Mouse (Mus musculus): ENCODE data around the gene Tnks2.
"Not testable (repeated sequence)": the region's sequence is repeated elsewhere in the genome, so short reads cannot be mapped to it uniquely, and the experiment has no call there.

Gene Tnks2

GRCm38 (mm10) chr19:36833788-36834531 lies at the start of gene Tnks2:
Gene Tnks2, plus strand, starts transcription at chr19:36834232.
- peak; percentile 97 for DNase-seq (ENCODE audit: low read depth, low spot score)

GRCm38 (mm10) chr19:36789873-36790733 lies 43.9 kb upstream of the Tnks2 start:
- no peak for DNase-seq (ENCODE audit: low read depth, low spot score)

GRCm38 (mm10) chr19:36792589-36792988 lies 41.4 kb upstream of the Tnks2 start:
- no peak for DNase-seq (ENCODE audit: low read depth, low spot score)

GRCm38 (mm10) chr19:36793450-36793849 lies 40.6 kb upstream of the Tnks2 start:
- no peak for DNase-seq (ENCODE audit: low read depth, low spot score)

- DNase-seq (ENCODE audit: low read depth, low spot score): no peak
Observed at GRCm38 (mm10) chr19:36794008-36794407, 40.0 kb upstream of the Tnks2 start.

GRCm38 (mm10) chr19:36795277-36795676 lies 38.8 kb upstream of the Tnks2 start:
- no peak for DNase-seq (ENCODE audit: low read depth, low spot score)

- DNase-seq (ENCODE audit: low read depth, low spot score): no peak
Observed at GRCm38 (mm10) chr19:36796931-36797330, 37.1 kb upstream of the Tnks2 start.

GRCm38 (mm10) chr19:36800288-36800687 lies 33.7 kb upstream of the Tnks2 start:
- no peak for DNase-seq (ENCODE audit: low read depth, low spot score)

- peak; percentile 52 for DNase-seq (ENCODE audit: low read depth, low spot score)
Observed at GRCm38 (mm10) chr19:36801856-36802641, 32.0 kb upstream of the Tnks2 start.

- DNase-seq (ENCODE audit: low read depth, low spot score): no peak
Observed at GRCm38 (mm10) chr19:36803403-36803802, 30.6 kb upstream of the Tnks2 start.

GRCm38 (mm10) chr19:36806842-36807241 lies 27.2 kb upstream of the Tnks2 start:
- no peak for DNase-seq (ENCODE audit: low read depth, low spot score)

- no peak for DNase-seq (ENCODE audit: low read depth, low spot score)
Observed at GRCm38 (mm10) chr19:36808426-36809105, 25.5 kb upstream of the Tnks2 start.

GRCm38 (mm10) chr19:36809476-36810168 lies 24.4 kb upstream of the Tnks2 start:
- no peak for DNase-seq (ENCODE audit: low read depth, low spot score)

GRCm38 (mm10) chr19:36812011-36812410 lies 22.0 kb upstream of the Tnks2 start:
- no peak for DNase-seq (ENCODE audit: low read depth, low spot score)

GRCm38 (mm10) chr19:36815396-36816271 lies 18.4 kb upstream of the Tnks2 start:
- DNase-seq (ENCODE audit: low read depth, low spot score): peak; percentile 79

GRCm38 (mm10) chr19:36818141-36818885 lies 15.7 kb upstream of the Tnks2 start:
- DNase-seq (ENCODE audit: low read depth, low spot score): peak; percentile 46

GRCm38 (mm10) chr19:36819199-36819598 lies 14.8 kb upstream of the Tnks2 start:
- DNase-seq (ENCODE audit: low read depth, low spot score): no peak

GRCm38 (mm10) chr19:36820469-36820868 lies 13.6 kb upstream of the Tnks2 start:
- no peak for DNase-seq (ENCODE audit: low read depth, low spot score)

- not testable (repeated sequence) for DNase-seq (ENCODE audit: low read depth, low spot score)
Observed at GRCm38 (mm10) chr19:36821301-36821700, 12.7 kb upstream of the Tnks2 start.

Data from R1 (cell line).